Mouse (Mus musculus): ENCODE results near the gene Mcrip1.

- TF ChIP-seq CTCF (IDR thresholded peaks at IDR 0.05): no peak
- no peak for TF ChIP-seq EP300 (IDR thresholded peaks at IDR 0.05)
These were observed 11.0 kb downstream of the Mcrip1 start for GRCm38 (mm10) chr11:120538485-120538884.

All from lung, postnatal 0 days (tissue).